Comparison of ENCODE assay signal across 14 mouse cellular contexts in genomic region chr12:26646141-26646540, GRCm38 (mm10).
A peak's percentile ranks its signal among the peaks of the same experiment; 100 is the strongest.
DNase-seq lines count a peak whose midpoint lies in the region; ATAC-seq and TF ChIP-seq lines count a peak whose summit lies in the region.
"Had no signal": no experiment of that assay in that cellular context is flagged by ENCODE, and none has a peak within 500 bp of the region (broad histone marks: within the 10 kb centered on the region; RNA-seq: fewer than 3 reads in every experiment).

No protein-coding gene starts in this region.

- DNase-seq in adrenal gland, postnatal 14 days, result peak; percentile 20
- no peak for DNase-seq in adrenal gland, postnatal 25 days
- DNase-seq in kidney, postnatal 0 days (ENCODE audit: low spot score), result peak; percentile 52
- peak; percentile 43 for DNase-seq in ES-E14 (ENCODE audit: low read depth, low spot score)
- no peak for DNase-seq in cerebellum, postnatal 25 days
- DNase-seq in lung, postnatal 4 days, result no peak
- DNase-seq: cerebellum, adult 11 months; heart, postnatal 10 days had no signal

- no peak overlapping the region for H3K9ac ChIP-seq in kidney, postnatal 0 days (ENCODE audit: low read depth, low read length)
- no peak overlapping the region for H3K9ac ChIP-seq in kidney, embryonic 14.5 days (ENCODE audit: low read depth, low read length)
- H3K9ac ChIP-seq in ES-E14 (ENCODE audit: insufficient read depth, low read depth, low read length, poor library complexity, severe bottlenecking), result no peak overlapping the region
- H3K9ac ChIP-seq in hindbrain, embryonic 12.5 days, result no peak overlapping the region

- H3K4me3 ChIP-seq in kidney, postnatal 0 days (replicated peaks; ENCODE audit: low read depth, low read length), result no peak overlapping the region
- no peak overlapping the region for H3K4me3 ChIP-seq in kidney, embryonic 14.5 days (ENCODE audit: low read length)
- H3K4me3 ChIP-seq in ES-E14 (ENCODE audit: insufficient read depth in 1 of 2, low read depth in 1 of 2, low read length in 2 of 2, poor library complexity in 1 of 2, severe bottlenecking in 1 of 2), result no peak overlapping the region
- no peak overlapping the region for H3K4me3 ChIP-seq in hindbrain, embryonic 12.5 days
- H3K4me3 ChIP-seq: megakaryocyte, embryonic 14.5 days had no signal

- H3K4me1 ChIP-seq in kidney, postnatal 0 days (replicated peaks; ENCODE audit: insufficient read depth, low read length), result no peaks in the 10 kb centered on the region
- no peaks in the 10 kb centered on the region for H3K4me1 ChIP-seq in kidney, embryonic 14.5 days (ENCODE audit: control insufficient read depth, insufficient read depth, low read length)
- H3K4me1 ChIP-seq in ES-E14 (ENCODE audit: control insufficient read depth in 2 of 2, insufficient read depth in 2 of 2, low read length in 2 of 2, poor library complexity in 1 of 2), result no peaks in the 10 kb centered on the region
- H3K4me1 ChIP-seq in hindbrain, embryonic 12.5 days, result peaks cover 10% of the 10 kb centered on the region
- H3K4me1 ChIP-seq: megakaryocyte, embryonic 14.5 days had no signal

- H3K36me3 ChIP-seq in kidney, postnatal 0 days (ENCODE audit: insufficient read depth, low read length), result no peaks in the 10 kb centered on the region
- H3K36me3 ChIP-seq in kidney, embryonic 14.5 days (ENCODE audit: control insufficient read depth, insufficient read depth, low read length), result no peaks in the 10 kb centered on the region
- no peaks in the 10 kb centered on the region for H3K36me3 ChIP-seq in ES-E14 (ENCODE audit: control insufficient read depth, insufficient read depth, low read length, poor library complexity, severe bottlenecking)
- no peaks in the 10 kb centered on the region for H3K36me3 ChIP-seq in hindbrain, embryonic 12.5 days

- TF ChIP-seq CTCF in kidney, postnatal 0 days (IDR thresholded peaks at IDR 0.05; ENCODE audit: low read depth), result no peak

- in situ Hi-C loops in ES-E14 (cut with MboI; ENCODE audit: low sequenced_read_pairs in 2 of 2, unreplicated experiment in 2 of 2), result no loop called here

- H3K27ac ChIP-seq in kidney, postnatal 0 days, result no peak overlapping the region
- H3K27ac ChIP-seq in kidney, embryonic 14.5 days (ENCODE audit: low read depth, low read length), result no peak overlapping the region
- H3K27ac ChIP-seq in ES-E14 (ENCODE audit: insufficient read depth, low read depth, low read length, poor library complexity, severe bottlenecking), result no peak overlapping the region
- peak overlapping the region; percentile 30 for H3K27ac ChIP-seq in hindbrain, embryonic 12.5 days
- H3K27ac ChIP-seq: stomach, postnatal 0 days had no signal

- no peak for ATAC-seq in kidney, postnatal 0 days (replicated peaks; ENCODE audit: low FRiP score, low read depth)
- no peak for ATAC-seq in kidney, embryonic 14.5 days (ENCODE audit: low FRiP score, low TSS enrichment)
- ATAC-seq in hindbrain, embryonic 12.5 days (ENCODE audit: low FRiP score), result peak; percentile 68
- ATAC-seq: forebrain, embryonic 16.5 days; intestine, embryonic 16.5 days had no signal

- no peak overlapping the region for H3K4me2 ChIP-seq in kidney, postnatal 0 days (ENCODE audit: low read length)
- no peak overlapping the region for H3K4me2 ChIP-seq in kidney, embryonic 14.5 days (replicated peaks; ENCODE audit: low read depth, low read length)
- H3K4me2 ChIP-seq in hindbrain, embryonic 12.5 days (replicated peaks), result no peak overlapping the region

- H3K9me3 ChIP-seq in kidney, postnatal 0 days (replicated peaks; ENCODE audit: low read length), result no peaks in the 10 kb centered on the region
- no peaks in the 10 kb centered on the region for H3K9me3 ChIP-seq in kidney, embryonic 14.5 days (ENCODE audit: control insufficient read depth, low read length)
- no peaks in the 10 kb centered on the region for H3K9me3 ChIP-seq in ES-E14 (ENCODE audit: control insufficient read depth, insufficient read depth, low read depth, low read length)
- no peaks in the 10 kb centered on the region for H3K9me3 ChIP-seq in hindbrain, embryonic 12.5 days (replicated peaks)
- H3K9me3 ChIP-seq: megakaryocyte, embryonic 14.5 days had no signal

- no peaks in the 10 kb centered on the region for H3K27me3 ChIP-seq in kidney, postnatal 0 days (ENCODE audit: insufficient read depth, low read length)
- H3K27me3 ChIP-seq in kidney, embryonic 14.5 days (ENCODE audit: control insufficient read depth, insufficient read depth, low read length), result no peaks in the 10 kb centered on the region
- no peaks in the 10 kb centered on the region for H3K27me3 ChIP-seq in hindbrain, embryonic 12.5 days
- H3K27me3 ChIP-seq: megakaryocyte, embryonic 14.5 days had no signal

TF ChIP-seq in ES-E14, 5 proteins besides CTCF, POLR2A, EP300 and RAD21:
- TF ChIP-seq ZNF384 (IDR thresholded peaks at IDR 0.05; ENCODE audit: low read depth, low read length), result no peak
- no peak for TF ChIP-seq HCFC1 (IDR thresholded peaks at IDR 0.05; ENCODE audit: borderline replicate concordance, insufficient read depth, low read length)
- TF ChIP-seq MAFK (IDR thresholded peaks at IDR 0.05; ENCODE audit: insufficient read depth, low read depth, low read length), result no peak
- no peak for TF ChIP-seq CHD2 (IDR thresholded peaks at IDR 0.05; ENCODE audit: low read depth, low read length)
- TF ChIP-seq ZC3H11A (IDR thresholded peaks at IDR 0.05; ENCODE audit: borderline replicate concordance, low read depth, low read length), result no peak

Comparison
In these comparisons a context has a peak if more than half of its experiments do, and no peak if none do; other contexts are left out.
1. DNase-seq: peak in adrenal gland, postnatal 14 days (single experiment), kidney, postnatal 0 days (single experiment) and ES-E14 (single experiment); none in adrenal gland, postnatal 25 days (single experiment), cerebellum, postnatal 25 days (0 of 2) and lung, postnatal 4 days (0 of 2).